Mouse (Mus musculus): ENCODE data around the gene AI481877. TPM values are rescaled to one million over a fixed set of nuclear protein-coding genes. Genes with fewer than 3 reads are reported as not detected.

Gene AI481877
- polyA plus RNA-seq, 1 experiment from 2014 or later: not detected

- no peaks in the 10 kb centered on the region for H3K27me3 ChIP-seq (ENCODE audit: low read depth, poor library complexity, severe bottlenecking)
- 80% methylated on average over 2 of the region's 2 CpGs for WGBS
- no peaks in the 10 kb centered on the region for H3K4me1 ChIP-seq
- H3K36me3 ChIP-seq: no peaks in the 10 kb centered on the region
- no peak overlapping the region for H3K27ac ChIP-seq (replicated peaks)
- no peak for DNase-seq (ENCODE audit: low spot score)
- no peak overlapping the region for H3K4me3 ChIP-seq
- no peaks in the 10 kb centered on the region for H3K9me3 ChIP-seq (replicated peaks)
Observed at GRCm38 (mm10) chr4:59107886-59108285, 30.9 kb downstream of the AI481877 start.

- 81% methylated on average over 5 of the region's 5 CpGs for WGBS
- Histone ChIP-seq H3K4me3 (no peak overlapping the region), H3K27ac (replicated peaks) (no peak overlapping the region), H3K9me3 (replicated peaks) (no peaks in the 10 kb centered on the region), H3K36me3 (no peaks in the 10 kb centered on the region), H3K27me3 (ENCODE audit: low read depth, poor library complexity, severe bottlenecking) (no peaks in the 10 kb centered on the region), H3K4me1 (no peaks in the 10 kb centered on the region)
- no peak for DNase-seq (ENCODE audit: low spot score)
Observed at GRCm38 (mm10) chr4:59106661-59107060, 32.1 kb downstream of the AI481877 start.

GRCm38 (mm10) chr4:59104166-59104565, 34.6 kb downstream of the AI481877 start:
- no peaks in the 10 kb centered on the region for H3K36me3 ChIP-seq
- no peaks in the 10 kb centered on the region for H3K9me3 ChIP-seq (replicated peaks)
- WGBS: 93% methylated on average over 2 of the region's 2 CpGs
- no peak for DNase-seq (ENCODE audit: low spot score)
- no peaks in the 10 kb centered on the region for H3K27me3 ChIP-seq (ENCODE audit: low read depth, poor library complexity, severe bottlenecking)
- H3K4me1 ChIP-seq: no peaks in the 10 kb centered on the region
- H3K27ac ChIP-seq (replicated peaks): no peak overlapping the region
- H3K4me3 ChIP-seq: no peak overlapping the region

DNA sequence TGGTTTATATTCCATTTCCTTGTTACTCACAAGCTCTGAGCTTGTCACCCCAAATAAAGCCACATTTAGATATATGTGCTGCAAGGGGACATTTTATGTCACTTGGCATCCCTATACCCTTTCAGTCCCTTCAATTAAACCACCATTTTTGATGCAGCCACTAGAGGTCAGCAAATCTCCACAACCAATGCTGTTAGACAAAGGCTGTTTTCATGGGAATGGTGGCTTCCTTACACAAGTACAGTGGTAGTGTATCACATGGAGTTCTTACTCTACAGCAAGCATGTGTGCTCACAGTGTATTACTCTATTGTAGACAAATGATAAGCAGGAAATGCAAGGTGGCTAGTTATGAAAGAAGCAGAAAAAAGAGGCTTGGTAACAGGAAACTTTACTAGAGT, 42.4 kb downstream of the AI481877 start:
- H3K4me1 ChIP-seq: no peaks in the 10 kb centered on the region
- H3K27me3 ChIP-seq (ENCODE audit: low read depth, poor library complexity, severe bottlenecking): no peaks in the 10 kb centered on the region
- H3K9me3 ChIP-seq (replicated peaks): no peaks in the 10 kb centered on the region
- DNase-seq (ENCODE audit: low spot score): peak; percentile 65
- H3K36me3 ChIP-seq: no peaks in the 10 kb centered on the region
- H3K4me3 ChIP-seq: no peak overlapping the region
- H3K27ac ChIP-seq (replicated peaks): no peak overlapping the region

DNA sequence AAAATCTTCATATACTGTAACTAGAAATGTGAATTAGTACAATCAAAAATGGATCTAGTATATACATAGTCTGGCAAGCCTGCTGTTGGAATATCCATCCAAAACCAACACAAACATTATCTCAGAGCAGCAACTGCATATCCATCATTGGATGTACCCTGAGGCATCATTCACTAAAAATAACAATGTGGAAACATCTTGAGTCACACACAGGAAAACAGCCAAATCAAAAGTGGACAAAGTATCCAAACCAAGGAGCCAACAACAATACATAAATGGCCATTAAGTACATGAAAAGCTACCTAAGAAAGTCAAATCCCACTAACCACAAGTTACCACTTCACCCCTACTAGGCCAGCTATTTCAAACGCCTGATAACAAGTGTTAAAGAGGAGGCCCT, 49.4 kb downstream of the AI481877 start:
- H3K4me1 ChIP-seq: no peaks in the 10 kb centered on the region
- no peak overlapping the region for H3K4me3 ChIP-seq
- H3K36me3 ChIP-seq: no peaks in the 10 kb centered on the region
- 32% methylated on average over 1 of the region's 1 CpGs for WGBS
- H3K27ac ChIP-seq (replicated peaks): no peak overlapping the region
- H3K9me3 ChIP-seq (replicated peaks): no peaks in the 10 kb centered on the region
- H3K27me3 ChIP-seq (ENCODE audit: low read depth, poor library complexity, severe bottlenecking): no peaks in the 10 kb centered on the region
- no peak for DNase-seq (ENCODE audit: low spot score)

GRCm38 (mm10) chr4:59083430-59083829, 55.4 kb downstream of the AI481877 start:
- no peaks in the 10 kb centered on the region for H3K36me3 ChIP-seq
- H3K4me1 ChIP-seq: no peaks in the 10 kb centered on the region
- H3K4me3 ChIP-seq: no peak overlapping the region
- DNase-seq (ENCODE audit: low spot score): no peak
- H3K27ac ChIP-seq (replicated peaks): no peak overlapping the region
- H3K9me3 ChIP-seq (replicated peaks): no peaks in the 10 kb centered on the region
- WGBS: 82% methylated on average over 2 of the region's 2 CpGs
- H3K27me3 ChIP-seq (ENCODE audit: low read depth, poor library complexity, severe bottlenecking): no peaks in the 10 kb centered on the region

DNA sequence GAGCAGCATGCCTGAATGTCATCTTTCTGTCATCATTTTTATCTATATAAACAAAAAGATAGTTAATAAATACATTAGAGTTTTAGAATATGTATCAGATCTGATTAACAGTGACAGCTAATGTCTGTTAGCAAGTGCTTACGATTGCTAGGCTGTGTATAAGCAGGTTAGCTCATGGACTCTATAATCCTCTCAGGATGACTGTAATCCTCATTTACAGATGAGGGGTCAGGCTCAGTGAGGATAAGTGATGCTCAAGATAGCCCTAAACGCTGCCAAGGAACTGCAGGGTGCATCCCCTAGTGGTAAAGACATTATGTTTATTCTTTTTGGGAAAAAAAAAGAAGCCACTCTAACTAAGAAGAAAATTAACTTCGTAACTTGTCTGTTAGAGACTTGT, 69.5 kb downstream of the AI481877 start:
- Histone ChIP-seq H3K27me3 (ENCODE audit: low read depth, poor library complexity, severe bottlenecking) (no peaks in the 10 kb centered on the region), H3K4me3 (no peak overlapping the region), H3K36me3 (no peaks in the 10 kb centered on the region), H3K9me3 (replicated peaks) (no peaks in the 10 kb centered on the region), H3K4me1 (no peaks in the 10 kb centered on the region), H3K27ac (replicated peaks) (no peak overlapping the region)
- WGBS: 43% methylated on average over 3 of the region's 3 CpGs
- no peak for DNase-seq (ENCODE audit: low spot score)

GRCm38 (mm10) chr4:59062526-59062925, 76.3 kb downstream of the AI481877 start:
- no peak overlapping the region for H3K4me3 ChIP-seq
- no peak overlapping the region for H3K27ac ChIP-seq (replicated peaks)
- H3K4me1 ChIP-seq: no peaks in the 10 kb centered on the region
- no peaks in the 10 kb centered on the region for H3K9me3 ChIP-seq (replicated peaks)
- peak; percentile 14 for DNase-seq (ENCODE audit: low spot score)
- WGBS: 74% methylated on average over 12 of the region's 12 CpGs
- no peaks in the 10 kb centered on the region for H3K27me3 ChIP-seq (ENCODE audit: low read depth, poor library complexity, severe bottlenecking)
- no peaks in the 10 kb centered on the region for H3K36me3 ChIP-seq

DNA sequence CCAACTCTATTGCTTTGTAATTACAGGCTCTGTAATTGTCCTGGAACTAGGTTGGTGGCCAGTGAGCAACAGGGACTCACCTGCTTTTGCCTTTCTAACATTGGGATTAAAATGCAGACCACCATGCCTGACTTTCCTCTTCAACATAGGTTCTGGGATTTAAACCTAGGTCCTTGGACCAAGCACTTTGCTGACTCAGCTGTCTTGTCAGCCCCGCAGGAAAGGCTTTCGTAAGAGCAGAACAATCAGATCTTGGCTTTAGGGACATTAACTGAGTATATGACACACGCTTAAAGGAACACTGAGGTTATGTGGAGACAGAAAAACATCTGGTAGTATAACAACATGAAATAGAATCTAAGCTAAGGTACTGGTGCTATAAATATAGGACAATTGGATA, 80.9 kb downstream of the AI481877 start:
- DNase-seq (ENCODE audit: low spot score): no peak
- Histone ChIP-seq H3K9me3 (replicated peaks) (no peaks in the 10 kb centered on the region), H3K4me3 (no peak overlapping the region), H3K27ac (replicated peaks) (no peak overlapping the region), H3K27me3 (ENCODE audit: low read depth, poor library complexity, severe bottlenecking) (no peaks in the 10 kb centered on the region), H3K4me1 (no peaks in the 10 kb centered on the region), H3K36me3 (no peaks in the 10 kb centered on the region)
- 94% methylated on average over 3 of the region's 3 CpGs for WGBS

DNA sequence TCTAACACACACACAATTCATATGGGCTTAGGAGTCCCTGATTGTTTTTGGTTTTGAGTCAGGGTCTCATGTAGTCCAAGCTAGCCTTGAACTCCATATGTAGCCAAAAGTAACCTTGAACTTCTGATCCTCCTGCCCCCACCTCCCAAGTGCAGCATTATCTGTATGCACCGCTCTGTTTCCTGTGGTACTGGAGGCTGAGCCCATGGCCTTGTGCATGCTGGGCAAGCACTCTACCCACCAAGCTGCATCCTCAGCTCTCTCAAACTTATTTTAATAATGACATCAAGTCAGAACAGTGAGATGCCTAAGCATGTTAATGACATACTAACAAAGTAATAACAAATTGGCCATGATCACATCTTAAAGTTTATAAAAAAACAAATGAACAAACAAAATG, 87.7 kb downstream of the AI481877 start:
- Histone ChIP-seq H3K36me3 (no peaks in the 10 kb centered on the region), H3K9me3 (replicated peaks) (no peaks in the 10 kb centered on the region), H3K27ac (replicated peaks) (no peak overlapping the region), H3K27me3 (ENCODE audit: low read depth, poor library complexity, severe bottlenecking) (no peaks in the 10 kb centered on the region), H3K4me3 (no peak overlapping the region), H3K4me1 (peaks cover 7% of the 10 kb centered on the region; the same call in 1 of the 2 replicates)
- WGBS: 92% methylated on average over 1 of the region's 1 CpGs
- DNase-seq (ENCODE audit: low spot score): no peak

- Histone ChIP-seq H3K36me3 (no peaks in the 10 kb centered on the region), H3K9me3 (replicated peaks) (no peaks in the 10 kb centered on the region), H3K27ac (replicated peaks) (no peak overlapping the region), H3K27me3 (ENCODE audit: low read depth, poor library complexity, severe bottlenecking) (no peaks in the 10 kb centered on the region), H3K4me3 (no peak overlapping the region), H3K4me1 (peaks cover 7% of the 10 kb centered on the region; the same call in 1 of the 2 replicates)
- DNase-seq (ENCODE audit: low spot score): no peak
- WGBS: 27% methylated on average over 3 of the region's 3 CpGs
Observed at GRCm38 (mm10) chr4:59047222-59047621, 91.6 kb downstream of the AI481877 start.

DNA sequence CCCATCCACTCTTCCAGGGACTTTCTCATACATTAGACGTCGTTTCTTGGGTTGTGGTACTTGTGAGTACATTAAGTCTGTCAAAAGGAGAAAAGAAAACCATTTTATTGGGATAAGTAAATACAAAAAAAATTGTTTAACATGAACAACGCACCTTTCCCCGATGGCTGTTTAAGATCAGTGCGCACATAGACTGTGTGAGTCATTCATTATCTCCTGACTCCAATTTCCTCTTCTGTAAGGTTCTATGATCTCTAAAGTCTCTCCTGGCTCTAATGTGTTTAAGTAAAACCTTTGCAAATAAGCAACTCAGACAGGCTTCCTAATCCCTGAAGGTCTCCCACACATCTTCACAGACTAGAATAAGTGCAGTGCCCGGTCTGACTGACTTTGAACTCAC, 94.9 kb downstream of the AI481877 start:
- no peak overlapping the region for H3K27ac ChIP-seq (replicated peaks)
- 94% methylated on average over 6 of the region's 6 CpGs for WGBS
- H3K4me3 ChIP-seq: no peak overlapping the region
- no peaks in the 10 kb centered on the region for H3K9me3 ChIP-seq (replicated peaks)
- H3K27me3 ChIP-seq (ENCODE audit: low read depth, poor library complexity, severe bottlenecking): no peaks in the 10 kb centered on the region
- H3K36me3 ChIP-seq: no peaks in the 10 kb centered on the region
- DNase-seq (ENCODE audit: low spot score): no peak
- H3K4me1 ChIP-seq: peaks cover 7% of the 10 kb centered on the region; the same call in 1 of the 2 replicates

DNA sequence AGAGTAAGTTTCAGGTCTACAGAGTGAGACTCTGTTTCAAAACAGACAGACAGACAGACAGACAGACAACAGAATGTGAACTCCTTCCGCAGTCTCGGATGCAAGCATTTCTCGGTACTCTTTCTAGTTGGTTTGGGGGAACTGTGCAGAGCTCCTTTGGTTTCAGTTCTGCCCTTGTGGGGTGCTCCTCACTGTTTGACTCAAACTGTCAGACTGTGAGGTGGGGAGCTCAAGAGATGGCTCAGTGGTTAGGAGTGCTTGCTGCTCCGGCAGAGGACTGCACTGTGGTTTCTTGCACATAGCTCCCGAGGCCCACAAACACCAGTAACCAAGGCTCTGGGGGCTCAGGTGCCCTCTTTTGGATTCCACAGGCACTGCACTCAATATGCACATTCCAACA, 95.7 kb downstream of the AI481877 start:
- Histone ChIP-seq H3K9me3 (replicated peaks) (no peaks in the 10 kb centered on the region), H3K36me3 (no peaks in the 10 kb centered on the region), H3K27ac (replicated peaks) (no peak overlapping the region), H3K27me3 (ENCODE audit: low read depth, poor library complexity, severe bottlenecking) (no peaks in the 10 kb centered on the region), H3K4me3 (no peak overlapping the region), H3K4me1 (peaks cover 7% of the 10 kb centered on the region; the same call in 1 of the 2 replicates)
- 94% methylated on average over 5 of the region's 5 CpGs for WGBS
- DNase-seq (ENCODE audit: low spot score): no peak
